Mouse (Mus musculus): ENCODE measurements around the gene Gart. TPM values are rescaled to one million over a fixed set of nuclear protein-coding genes. Genes with fewer than 3 reads are reported as not detected.
"Not testable (repeated sequence)": the region's sequence is repeated elsewhere in the genome, so short reads cannot be mapped to it uniquely, and the experiment has no call there.

Gene Gart
- polyA plus RNA-seq, 1 experiment = 34.9 TPM

DNA sequence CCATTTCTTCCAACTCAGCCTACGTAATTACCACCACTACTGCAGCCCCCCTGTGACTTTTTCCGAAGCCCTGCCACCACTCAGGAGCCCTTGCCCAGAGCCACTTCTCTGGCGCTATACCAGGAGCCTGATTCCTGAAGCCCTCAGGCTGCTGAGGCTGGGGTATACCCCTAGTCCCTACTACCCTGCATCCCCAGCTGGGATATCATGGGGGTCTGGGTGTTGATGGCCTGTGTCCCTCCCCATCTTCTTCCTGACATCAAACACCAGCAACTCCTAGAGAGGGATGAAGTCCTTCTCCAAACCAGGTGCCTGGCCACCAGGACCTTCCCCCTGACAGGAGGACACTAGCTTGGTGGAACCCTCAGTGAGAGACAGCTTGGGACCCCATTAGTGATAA is 5.4 kb upstream of the Gart start:
- H3K27ac ChIP-seq (ENCODE audit: insufficient read depth, low read length) = no peak overlapping the region
- TF ChIP-seq CTCF (IDR thresholded peaks at IDR 0.05; ENCODE audit: extremely low read depth, insufficient read depth, low read length) = no peak
- TF ChIP-seq POLR2A (IDR thresholded peaks at IDR 0.05; ENCODE audit: extremely low read depth, insufficient read depth, low read length) = no peak
- no peak overlapping the region for H3K4me3 ChIP-seq (ENCODE audit: insufficient read depth, low read length)
- peaks cover 2% of the 10 kb centered on the region; the same call in 1 of the 2 replicates for H3K4me1 ChIP-seq (ENCODE audit: control insufficient read depth, insufficient read depth, low read length)

DNA sequence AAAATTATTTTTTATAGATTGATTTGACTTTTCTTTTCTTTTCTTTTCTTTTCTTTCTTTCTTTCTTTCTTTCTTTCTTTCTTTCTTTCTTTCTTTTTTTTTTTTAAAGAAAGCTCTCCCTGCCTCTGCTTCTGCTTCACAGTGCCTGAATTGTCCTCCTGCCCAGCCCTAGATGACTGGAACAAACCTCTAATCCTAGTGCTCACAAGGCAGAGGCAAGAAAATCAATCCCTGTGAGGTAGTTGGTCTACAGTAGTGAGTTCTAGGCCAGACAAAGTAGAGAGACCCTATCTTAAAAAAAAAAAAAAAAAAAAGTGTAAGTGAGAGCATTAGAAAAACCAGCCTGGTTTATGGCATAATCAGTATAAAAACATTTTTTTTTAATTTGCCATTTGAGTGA is 3.0 kb upstream of the Gart start:
- Histone ChIP-seq H3K4me3 (ENCODE audit: insufficient read depth, low read length) (no peak overlapping the region), H3K4me1 (ENCODE audit: control insufficient read depth, insufficient read depth, low read length) (peaks cover 3% of the 10 kb centered on the region; the same call in 1 of the 2 replicates), H3K27ac (ENCODE audit: insufficient read depth, low read length) (no peak overlapping the region)
- no peak for TF ChIP-seq CTCF (IDR thresholded peaks at IDR 0.05; ENCODE audit: extremely low read depth, insufficient read depth, low read length)
- TF ChIP-seq POLR2A (IDR thresholded peaks at IDR 0.05; ENCODE audit: extremely low read depth, insufficient read depth, low read length) = no peak

DNA sequence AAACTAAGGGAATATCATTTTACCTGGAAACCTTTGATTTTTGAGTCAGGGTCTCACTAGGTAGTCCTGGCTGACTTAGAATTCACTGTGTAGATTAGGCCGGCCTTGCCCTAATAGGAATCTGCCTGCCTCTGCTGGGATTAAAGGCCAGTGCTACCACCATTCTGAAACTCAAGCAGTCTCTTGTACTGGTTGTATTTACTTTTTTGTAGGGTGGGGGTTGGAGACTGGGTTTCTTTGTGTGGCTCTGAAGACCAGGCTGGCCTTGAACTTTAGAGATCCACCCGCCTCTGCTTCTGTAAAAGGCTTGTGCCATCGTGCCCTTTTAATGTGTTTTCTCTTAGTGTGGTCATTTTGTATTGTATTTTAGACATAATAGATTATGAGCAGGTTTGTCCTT is 2.5 kb upstream of the Gart start:
- H3K27ac ChIP-seq (ENCODE audit: insufficient read depth, low read length) = no peak overlapping the region
- H3K4me3 ChIP-seq (ENCODE audit: insufficient read depth, low read length) = no peak overlapping the region
- no peak for TF ChIP-seq POLR2A (IDR thresholded peaks at IDR 0.05; ENCODE audit: extremely low read depth, insufficient read depth, low read length)
- peaks cover 3% of the 10 kb centered on the region; the same call in 1 of the 2 replicates for H3K4me1 ChIP-seq (ENCODE audit: control insufficient read depth, insufficient read depth, low read length)

DNA sequence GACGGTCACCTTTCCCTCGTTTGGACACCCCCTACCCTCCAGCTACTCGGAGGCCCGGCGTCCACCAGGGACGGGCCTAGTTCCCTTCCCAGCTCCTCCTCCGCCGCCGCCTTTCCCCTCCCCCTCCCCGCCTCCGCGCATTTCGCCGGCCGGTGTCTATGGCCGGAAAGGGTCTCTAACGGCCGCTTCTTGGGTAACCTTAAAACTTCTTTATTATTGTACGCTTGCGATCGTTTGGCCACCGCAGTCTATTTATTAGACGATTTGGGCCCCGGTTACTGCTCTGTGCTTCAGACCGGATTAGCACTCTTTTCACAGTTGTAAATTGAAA is 1.4 kb upstream of the Gart start:
- peak overlapping the region; percentile 68 for H3K27ac ChIP-seq (ENCODE audit: insufficient read depth, low read length)
- peaks cover 3% of the 10 kb centered on the region; the same call in 1 of the 2 replicates for H3K4me1 ChIP-seq (ENCODE audit: control insufficient read depth, insufficient read depth, low read length)
- TF ChIP-seq POLR2A (IDR thresholded peaks at IDR 0.05; ENCODE audit: extremely low read depth, insufficient read depth, low read length) (no peak), CTCF (IDR thresholded peaks at IDR 0.05; ENCODE audit: extremely low read depth, insufficient read depth, low read length) (no peak)
- peak overlapping the region; percentile 71 for H3K4me3 ChIP-seq (ENCODE audit: insufficient read depth, low read length)

DNA sequence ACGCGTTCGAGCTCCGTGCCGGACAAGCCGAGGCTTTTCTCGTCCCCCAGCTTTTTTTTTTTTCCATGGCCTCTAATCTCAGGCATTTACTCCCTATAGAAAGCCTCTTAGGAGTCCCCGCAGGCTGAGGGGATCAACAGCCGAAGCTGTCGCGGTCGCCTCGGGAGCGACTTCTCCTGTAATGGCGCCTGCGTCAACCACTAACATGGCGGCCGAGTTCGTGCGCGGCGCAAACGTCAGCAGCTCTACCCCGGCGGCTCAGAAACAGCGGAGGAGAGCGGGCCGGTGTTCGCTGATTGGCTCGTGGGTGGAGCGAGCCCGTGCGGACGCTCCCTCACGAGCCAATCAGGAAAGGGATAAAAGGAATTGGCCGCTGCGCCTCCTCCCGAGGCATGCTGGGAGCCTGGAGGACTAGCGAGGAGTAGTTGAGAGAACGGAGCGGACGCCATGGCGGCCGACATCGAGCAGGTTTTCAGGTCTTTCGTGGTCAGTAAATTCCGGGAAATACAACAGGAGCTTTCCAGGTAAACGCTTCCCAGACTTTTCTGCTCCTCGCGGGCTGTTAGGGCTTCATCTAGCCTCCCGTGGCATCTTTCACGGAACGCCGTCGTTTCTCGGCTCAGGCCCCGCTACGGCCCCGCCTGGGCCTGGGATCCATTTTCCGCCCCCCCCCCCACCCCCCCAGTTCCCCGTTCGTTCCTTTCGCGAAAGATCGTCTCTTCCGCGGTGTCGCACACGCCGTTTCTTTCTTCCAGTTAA is 888 bp upstream of the Gart start, which contains the start of gene Son:
Gene Son, plus strand, starts transcription at position 46 of the 759 bp plus-strand sequence.
- Histone ChIP-seq H3K27ac (ENCODE audit: insufficient read depth, low read length) (peak within 1 kb of the TSS; percentile 99), H3K4me1 (ENCODE audit: control insufficient read depth, insufficient read depth, low read length) (peaks cover 3% of the 10 kb centered on the region; the same call in 1 of the 2 replicates), H3K4me3 (ENCODE audit: insufficient read depth, low read length) (peak within 1 kb of the TSS; percentile 71)
- TF ChIP-seq POLR2A (IDR thresholded peaks at IDR 0.05; ENCODE audit: extremely low read depth, insufficient read depth, low read length) = peak; percentile 95
- no peak for TF ChIP-seq CTCF (IDR thresholded peaks at IDR 0.05; ENCODE audit: extremely low read depth, insufficient read depth, low read length)

DNA sequence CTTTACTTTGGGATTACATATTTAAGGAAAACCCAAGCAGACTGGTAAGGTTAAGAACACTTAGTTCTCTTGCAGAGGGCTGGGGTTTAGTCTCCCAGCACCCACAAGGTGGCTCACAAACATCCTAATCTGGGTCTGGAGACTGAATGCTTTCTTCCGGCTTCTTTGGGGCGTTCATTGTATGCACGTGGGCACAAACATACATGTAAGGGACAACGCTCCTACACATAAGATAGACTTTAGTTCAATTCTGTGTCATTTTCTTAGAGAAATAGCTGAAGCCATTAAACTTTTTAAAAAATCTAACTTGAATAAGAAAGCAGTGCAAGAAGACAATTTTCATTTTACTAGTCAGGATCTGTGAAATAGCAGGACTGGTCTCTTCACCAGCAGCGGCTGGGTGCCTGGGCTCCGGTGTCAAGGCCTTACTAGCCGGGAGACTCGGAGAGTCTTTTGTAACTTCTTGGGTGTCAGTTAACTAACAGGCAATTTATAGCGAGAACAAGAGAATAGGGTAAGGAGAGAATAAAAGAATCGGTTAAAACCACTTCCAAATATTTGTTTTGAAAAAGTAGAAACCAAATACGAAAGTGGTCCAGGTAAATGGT is 653 bp downstream of the Gart start:
- peak overlapping the region; percentile 71 for H3K4me3 ChIP-seq (ENCODE audit: insufficient read depth, low read length)
- no peak overlapping the region for H3K27ac ChIP-seq (ENCODE audit: insufficient read depth, low read length)
- no peak for TF ChIP-seq CTCF (IDR thresholded peaks at IDR 0.05; ENCODE audit: extremely low read depth, insufficient read depth, low read length)
- no peak for TF ChIP-seq POLR2A (IDR thresholded peaks at IDR 0.05; ENCODE audit: extremely low read depth, insufficient read depth, low read length)
- peaks cover 3% of the 10 kb centered on the region; the same call in 1 of the 2 replicates for H3K4me1 ChIP-seq (ENCODE audit: control insufficient read depth, insufficient read depth, low read length)

DNA sequence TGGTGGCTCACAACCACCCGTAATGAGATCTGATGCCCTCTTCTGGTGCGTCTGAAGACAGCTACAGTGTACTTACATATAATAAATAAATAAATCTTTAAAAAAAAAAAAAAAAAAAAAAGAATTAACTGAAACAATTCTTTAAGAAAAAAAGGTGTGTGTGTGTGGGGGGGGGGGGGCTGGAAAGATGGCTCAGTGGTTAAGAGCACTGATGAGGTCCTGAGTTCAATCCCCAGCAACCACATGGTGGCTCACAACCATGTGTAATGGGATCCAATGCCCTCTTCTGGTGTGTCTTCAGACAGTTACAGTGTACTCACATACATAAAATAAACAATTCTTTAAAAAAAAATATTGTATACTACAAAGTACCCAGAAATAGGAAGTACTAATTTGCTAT is 1.3 kb downstream of the Gart start:
- not testable (repeated sequence) for H3K4me1 ChIP-seq (ENCODE audit: control insufficient read depth, insufficient read depth, low read length); H3K4me3 ChIP-seq (ENCODE audit: insufficient read depth, low read length); H3K27ac ChIP-seq (ENCODE audit: insufficient read depth, low read length)

DNA sequence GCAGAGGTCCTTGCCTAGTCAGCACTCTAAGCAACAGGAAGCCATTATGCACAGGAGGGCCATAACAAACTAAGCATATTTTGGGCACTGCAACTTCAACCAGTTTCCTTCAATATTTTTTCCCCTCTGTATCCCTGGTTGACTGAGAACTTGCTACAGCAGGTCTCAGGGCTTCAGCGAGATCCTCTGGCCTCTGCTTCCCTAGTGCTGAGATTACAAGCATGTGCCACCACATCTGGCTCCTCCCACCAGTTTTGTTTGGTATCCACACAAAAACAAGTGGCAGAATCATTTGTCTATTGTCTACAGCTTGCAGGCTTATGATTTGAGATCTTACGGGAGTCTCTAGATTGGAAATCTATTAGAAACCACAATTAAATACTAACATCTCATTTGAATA is 1.9 kb downstream of the Gart start:
- TF ChIP-seq CTCF (IDR thresholded peaks at IDR 0.05; ENCODE audit: extremely low read depth, insufficient read depth, low read length) = no peak
- no peak for TF ChIP-seq POLR2A (IDR thresholded peaks at IDR 0.05; ENCODE audit: extremely low read depth, insufficient read depth, low read length)

DNA sequence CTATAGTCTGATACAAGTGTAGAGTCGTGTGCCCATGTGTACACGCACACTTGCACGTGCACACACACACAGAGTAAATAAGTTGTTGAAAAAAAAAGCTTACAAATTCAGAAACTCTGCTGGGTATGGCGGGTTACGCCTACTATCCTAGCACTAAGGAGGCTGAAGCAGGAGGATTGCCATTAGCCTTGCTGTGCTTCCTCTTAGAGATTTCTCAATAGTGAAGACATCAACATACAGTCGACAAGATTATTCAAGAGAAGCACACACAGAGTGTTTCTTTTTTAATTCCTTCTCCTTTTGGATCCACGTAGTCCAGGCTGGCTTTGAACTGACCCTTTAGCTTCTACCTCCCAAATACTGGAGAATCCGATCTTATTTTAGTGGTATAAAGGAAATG is 6.6 kb downstream of the Gart start:
- Histone ChIP-seq H3K4me3 (ENCODE audit: insufficient read depth, low read length) (no peak overlapping the region), H3K27ac (ENCODE audit: insufficient read depth, low read length) (no peak overlapping the region), H3K4me1 (ENCODE audit: control insufficient read depth, insufficient read depth, low read length) (peaks cover 6% of the 10 kb centered on the region)
- TF ChIP-seq CTCF (IDR thresholded peaks at IDR 0.05; ENCODE audit: extremely low read depth, insufficient read depth, low read length) (no peak), POLR2A (IDR thresholded peaks at IDR 0.05; ENCODE audit: extremely low read depth, insufficient read depth, low read length) (no peak)

More for the DNA sequence above, 1.9 kb downstream of the Gart start:
- H3K4me1 ChIP-seq (ENCODE audit: control insufficient read depth, insufficient read depth, low read length) = peaks cover 4% of the 10 kb centered on the region; the same call in 1 of the 2 replicates
- H3K4me3 ChIP-seq (ENCODE audit: insufficient read depth, low read length) = no peak overlapping the region
- no peak overlapping the region for H3K27ac ChIP-seq (ENCODE audit: insufficient read depth, low read length)

DNA sequence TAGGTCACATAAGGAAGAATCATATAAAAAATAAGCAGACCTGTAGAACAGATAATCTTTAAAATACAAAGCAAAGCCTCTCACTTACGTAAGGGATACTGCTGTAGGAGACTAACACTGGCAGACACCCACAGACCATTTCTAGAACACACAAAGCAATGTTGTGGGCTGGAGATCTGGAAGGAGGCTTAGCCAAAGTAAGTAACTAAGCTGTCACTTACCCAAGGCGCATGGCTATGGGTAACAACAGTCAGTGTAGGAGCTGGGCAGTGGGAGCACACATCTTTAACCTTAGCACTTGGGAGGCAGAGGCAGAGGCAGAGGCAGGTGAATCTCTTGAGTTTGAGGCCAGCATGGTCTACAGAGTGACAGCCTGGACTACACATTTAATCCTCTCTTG is 7.1 kb downstream of the Gart start:
- H3K27ac ChIP-seq (ENCODE audit: insufficient read depth, low read length) = no peak overlapping the region

More for the DNA sequence above, 7.1 kb downstream of the Gart start:
- peaks cover 6% of the 10 kb centered on the region for H3K4me1 ChIP-seq (ENCODE audit: control insufficient read depth, insufficient read depth, low read length)
- TF ChIP-seq CTCF (IDR thresholded peaks at IDR 0.05; ENCODE audit: extremely low read depth, insufficient read depth, low read length) (no peak), POLR2A (IDR thresholded peaks at IDR 0.05; ENCODE audit: extremely low read depth, insufficient read depth, low read length) (no peak)
- no peak overlapping the region for H3K4me3 ChIP-seq (ENCODE audit: insufficient read depth, low read length)
